Mouse (Mus musculus) urinary bladder, postnatal 10 days (tissue): ENCODE measurements around the gene Fbxo36.

Experiments used
- DNase-seq: peaks from one replicate; pipeline ENCODE4 v3.0.0; 2022; ENCODE audit warnings: low spot score

The Fbxo36 gene

GRCm38 (mm10) chr1:84859597-84859996, 20.0 kb downstream of the Fbxo36 start:
- no peak for DNase-seq

- no peak for DNase-seq
These were observed 21.0 kb downstream of the Fbxo36 start for GRCm38 (mm10) chr1:84860360-84861254.

- DNase-seq, result no peak
These were observed 21.6 kb downstream of the Fbxo36 start for GRCm38 (mm10) chr1:84861255-84861630.

DNA sequence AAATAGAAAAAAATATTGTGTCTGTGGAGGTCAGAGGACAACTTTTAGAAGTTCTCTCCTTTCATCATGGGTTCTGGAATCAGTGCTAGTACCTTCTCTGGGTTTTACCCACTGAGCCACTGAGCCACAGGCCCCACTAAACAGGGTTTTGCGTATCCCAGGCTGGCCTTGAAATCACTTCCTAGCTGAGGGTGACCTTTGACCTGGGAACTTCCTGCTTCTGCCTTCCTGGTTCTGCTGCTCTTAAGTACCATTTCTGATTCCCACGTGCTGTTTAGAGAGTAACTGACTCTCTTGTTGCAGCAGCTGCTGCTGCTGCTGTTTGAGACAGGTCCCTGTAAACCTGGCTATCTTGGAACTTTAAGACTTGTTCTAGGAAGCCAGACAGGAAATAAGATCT, 25.0 kb downstream of the Fbxo36 start:
- no peak for DNase-seq

- DNase-seq, result no peak
These were observed 26.6 kb downstream of the Fbxo36 start for GRCm38 (mm10) chr1:84866231-84866630.

DNA sequence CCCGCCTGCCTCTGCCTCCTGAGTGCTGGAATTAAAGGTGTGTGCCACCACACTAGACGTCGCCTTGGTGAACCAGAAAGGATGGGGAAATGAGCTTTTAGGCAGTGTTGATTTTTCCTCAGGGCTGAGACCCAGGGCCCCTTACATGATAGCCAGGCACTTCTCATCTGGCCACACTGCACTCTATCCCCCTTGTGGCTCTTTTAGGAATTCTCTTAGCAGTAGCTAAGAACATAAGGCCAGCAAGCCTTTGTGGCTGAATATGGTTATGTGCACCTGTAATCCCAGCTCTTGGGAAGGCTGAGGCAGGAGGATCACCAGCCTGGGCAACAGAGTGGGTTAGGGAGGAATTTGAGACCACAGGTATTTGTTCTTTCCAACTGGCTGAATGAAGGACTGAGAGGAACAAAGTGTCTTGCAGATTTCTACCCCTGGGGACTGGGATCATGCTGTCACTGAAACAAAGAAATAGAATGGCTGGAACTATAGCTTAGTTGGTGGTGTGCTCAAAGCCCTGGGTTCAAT, 27.1 kb downstream of the Fbxo36 start:
- no peak for DNase-seq

GRCm38 (mm10) chr1:84868311-84868710, 28.7 kb downstream of the Fbxo36 start:
- no peak for DNase-seq

DNA sequence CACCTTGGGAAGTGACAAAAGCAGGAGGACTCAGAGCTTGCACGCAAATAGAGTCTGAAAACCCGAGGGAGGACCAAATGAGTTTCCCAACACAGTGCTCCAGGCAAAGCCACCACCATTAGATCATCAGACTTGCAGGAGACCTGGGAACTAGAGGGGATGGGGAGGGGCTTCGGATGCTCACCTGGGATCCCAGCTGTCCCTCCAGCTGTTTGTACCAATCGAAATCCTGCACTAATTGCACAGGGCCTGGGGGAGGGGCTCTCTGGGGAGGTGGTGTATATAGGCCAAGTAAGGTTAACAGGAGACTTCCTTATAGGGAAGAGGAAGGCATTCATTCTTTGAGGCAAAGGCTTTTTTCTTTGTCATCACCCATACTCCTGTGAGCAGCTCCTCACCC, 29.2 kb downstream of the Fbxo36 start:
- DNase-seq, result no peak

DNA sequence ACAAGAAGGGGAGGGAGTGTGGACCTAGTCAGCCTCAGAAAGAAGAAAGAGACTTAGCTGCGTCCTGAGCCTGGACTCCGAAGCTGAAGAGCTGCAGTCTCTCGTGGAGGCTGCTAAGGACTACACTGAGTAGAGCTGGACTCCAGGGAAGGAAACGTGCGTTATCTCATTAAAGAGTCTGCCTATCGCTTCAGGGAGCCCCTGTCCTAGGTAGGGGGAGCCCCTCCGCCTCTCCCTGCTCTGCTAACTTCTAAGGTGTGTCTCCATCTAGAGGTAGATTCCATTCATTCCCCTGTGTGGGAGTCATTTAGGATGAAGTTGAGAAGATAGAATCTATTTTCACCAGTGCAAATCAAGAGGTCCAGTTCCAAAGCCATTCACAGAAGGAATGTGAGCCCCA, 29.9 kb downstream of the Fbxo36 start:
- DNase-seq, result no peak

DNA sequence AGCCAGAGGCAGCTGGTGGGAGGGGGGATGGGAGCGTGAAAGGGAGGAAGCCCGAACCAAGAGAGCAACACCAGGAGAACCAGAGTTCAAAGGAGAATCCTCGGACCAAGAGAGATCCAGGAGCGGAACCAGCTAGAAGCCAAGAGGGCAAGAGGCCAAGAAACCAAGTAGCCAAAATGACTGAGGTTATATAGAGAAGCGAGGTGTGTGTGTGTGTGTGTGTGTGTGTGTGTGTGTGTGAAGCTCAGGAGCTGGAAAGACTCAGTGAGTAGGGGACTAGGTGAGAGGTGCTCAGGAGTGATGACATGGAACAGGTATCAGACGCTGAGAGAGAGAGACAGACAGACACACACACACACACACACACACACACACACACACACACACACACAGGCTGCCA, 31.5 kb downstream of the Fbxo36 start:
- no peak for DNase-seq

GRCm38 (mm10) chr1:84872105-84872504, 32.5 kb downstream of the Fbxo36 start:
- DNase-seq, result no peak

DNA sequence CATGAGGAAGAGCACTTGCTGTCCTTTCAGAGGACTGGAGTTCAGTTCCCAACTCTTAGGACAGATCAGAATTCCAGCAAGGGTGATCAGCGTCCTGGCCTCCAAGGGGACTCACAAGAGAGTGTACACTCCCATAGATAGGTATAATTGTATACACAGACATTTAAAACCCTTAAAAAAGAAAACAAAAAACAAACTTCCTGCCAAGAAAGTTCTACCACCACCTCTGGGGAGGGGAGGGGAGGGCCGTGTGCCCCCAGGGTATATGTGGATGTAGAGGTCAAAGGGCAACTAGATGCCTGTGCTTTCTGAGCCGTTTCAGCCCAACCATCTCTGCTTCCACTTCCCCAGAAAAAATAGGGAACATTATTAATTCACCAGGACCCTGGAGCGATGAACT, 33.3 kb downstream of the Fbxo36 start:
- DNase-seq, result no peak

- DNase-seq, result no peak
These were observed 37.9 kb downstream of the Fbxo36 start for GRCm38 (mm10) chr1:84877590-84877989.

- DNase-seq, result no peak
These were observed 40.0 kb downstream of the Fbxo36 start for GRCm38 (mm10) chr1:84879571-84880120.

GRCm38 (mm10) chr1:84881248-84882065, 41.8 kb downstream of the Fbxo36 start:
- no peak for DNase-seq

DNA sequence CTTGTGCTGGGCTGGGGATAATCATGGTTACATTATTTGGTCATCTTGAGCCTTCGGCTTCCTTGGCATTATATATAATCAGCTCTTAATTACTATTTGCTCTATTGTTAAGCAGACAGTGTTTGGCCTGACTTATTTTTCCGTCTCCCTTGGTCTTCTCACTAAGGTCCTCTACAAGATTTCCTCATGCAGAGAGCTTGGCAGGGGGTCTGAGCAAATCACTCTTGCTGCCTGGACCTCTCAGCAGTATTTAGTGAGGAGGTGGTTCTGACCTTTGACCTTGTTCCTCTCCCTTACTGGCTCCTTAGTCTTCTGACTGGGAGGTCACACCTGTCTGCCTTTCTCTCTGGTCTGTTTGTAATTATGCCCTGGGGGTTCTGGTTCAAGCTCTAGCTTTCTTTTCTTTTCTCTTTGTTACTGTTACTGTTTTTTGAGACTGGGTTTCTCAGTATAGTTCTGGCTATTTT, 42.5 kb downstream of the Fbxo36 start:
- DNase-seq, result no peak

GRCm38 (mm10) chr1:84882937-84883336, 43.3 kb downstream of the Fbxo36 start:
- no peak for DNase-seq

DNA sequence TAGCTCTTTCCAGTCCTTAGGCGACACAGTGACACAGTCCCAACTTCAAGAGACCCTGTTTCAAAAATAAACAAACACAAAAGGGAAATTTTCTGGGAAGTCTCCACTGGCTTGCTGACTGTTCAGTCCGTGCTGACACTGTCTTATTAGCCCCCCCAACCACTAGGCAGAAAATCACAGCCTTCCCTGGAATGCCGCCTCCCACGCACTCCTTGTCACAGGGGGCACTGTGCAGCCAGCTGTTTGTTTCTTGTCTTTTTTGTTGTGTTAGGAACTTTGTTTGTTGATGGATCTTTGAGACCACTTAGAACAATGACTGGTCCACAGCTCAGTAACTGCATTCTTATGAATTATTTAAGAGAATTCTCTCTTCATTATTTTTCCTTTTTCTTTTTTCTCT, 44.2 kb downstream of the Fbxo36 start:
- DNase-seq, result no peak

GRCm38 (mm10) chr1:84885174-84885573, 45.5 kb downstream of the Fbxo36 start:
- DNase-seq, result no peak

GRCm38 (mm10) chr1:84885921-84886320, 46.3 kb downstream of the Fbxo36 start:
- no peak for DNase-seq

DNA sequence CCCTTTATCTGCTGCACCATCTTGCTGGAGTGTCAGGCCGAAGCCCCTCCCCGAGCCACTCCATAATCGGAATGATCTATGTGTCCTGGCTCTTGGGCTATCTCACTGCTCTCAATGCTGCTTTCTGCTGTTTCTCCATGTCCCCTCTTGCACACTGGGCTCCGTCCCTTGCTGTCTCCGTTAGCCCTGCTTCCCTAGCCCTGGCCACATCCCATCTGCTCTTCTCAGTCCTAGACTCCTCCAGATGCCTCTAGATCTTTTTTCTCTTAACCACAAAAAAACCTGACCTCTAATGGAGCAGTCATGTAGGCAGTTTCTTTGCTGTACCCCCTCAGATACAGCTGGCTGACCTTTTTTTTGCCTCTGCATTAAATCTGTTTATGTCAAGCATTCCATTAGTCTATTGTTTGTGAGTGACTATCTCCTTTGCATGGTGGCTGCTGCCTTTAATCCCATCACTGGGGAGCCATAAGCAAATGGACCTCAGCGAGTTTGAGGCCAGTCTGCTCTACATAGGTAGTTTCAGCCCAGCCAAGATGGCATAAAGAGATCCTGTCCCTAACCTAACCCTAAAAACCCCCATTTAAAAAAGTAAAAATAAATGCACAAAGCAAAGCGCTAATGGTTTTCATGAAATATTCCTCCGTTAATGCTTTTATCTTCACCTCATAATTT, 49.8 kb downstream of the Fbxo36 start:
- no peak for DNase-seq

DNA sequence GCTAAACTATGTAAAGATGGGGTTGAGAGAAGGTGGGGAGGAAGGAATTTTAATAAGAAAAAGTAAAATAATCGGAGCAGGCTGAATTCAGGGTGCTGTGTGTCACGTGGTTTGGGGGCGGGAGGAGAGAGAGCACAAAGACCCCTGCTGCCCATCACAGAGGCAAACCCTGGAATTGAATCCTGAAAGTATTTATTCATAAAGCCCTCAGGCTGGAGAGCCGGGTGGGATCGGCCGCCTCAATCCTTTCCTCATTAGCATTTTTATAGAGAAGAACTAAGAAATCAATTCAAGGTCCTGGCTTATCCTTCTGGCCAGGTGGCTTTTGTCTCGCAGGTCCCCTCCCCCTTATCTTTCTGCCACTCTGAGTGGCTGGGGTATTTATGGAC, 50.4 kb downstream of the Fbxo36 start:
- DNase-seq, result no peak
